Mouse (Mus musculus) embryonic facial prominence, embryonic 15.5 days (tissue): ENCODE measurements around the gene Pbx2. TPM values are rescaled to one million over a fixed set of nuclear protein-coding genes. Genes with fewer than 3 reads are reported as not detected.

Experiments
- ATAC-seq: fragments of 200-750 bp; cut with Nextera tagmentation; 2 replicates; pipeline ENCODE4 v1.8.0; 2017; ENCODE audit warnings: low read depth, moderate TSS enrichment; ENCODE audit not compliant: insufficient number of reproducible peaks, low FRiP score, low TSS enrichment
- H3K27ac ChIP-seq: fragments of 300-500 bp; sonication (generic); replicated peaks from 2 replicates; pipeline ENCODE4 v1.5.1; 2015; ENCODE audit warnings: mild to moderate bottlenecking, inconsistent platforms
- H3K27me3 ChIP-seq: fragments of 300-500 bp; sonication (generic); 2 replicates; pipeline ENCODE4 v1.6.1; 2015; ENCODE audit warnings: inconsistent platforms
- H3K36me3 ChIP-seq: fragments of 300-500 bp; sonication (generic); 2 replicates; pipeline ENCODE4 v1.6.1; 2015; ENCODE audit warnings: mild to moderate bottlenecking, inconsistent platforms
- H3K4me1 ChIP-seq: fragments of 300-500 bp; sonication (generic); 2 replicates; pipeline ENCODE4 v1.6.1; 2015; ENCODE audit warnings: inconsistent platforms
- H3K4me2 ChIP-seq: fragments of 300-500 bp; sonication (generic); replicated peaks from 2 replicates; pipeline ENCODE4 v1.6.1; 2015; ENCODE audit warnings: mild to moderate bottlenecking, inconsistent platforms
- H3K4me3 ChIP-seq: fragments of 300-500 bp; sonication (generic); replicated peaks from 2 replicates; pipeline ENCODE4 v1.5.1; 2015; ENCODE audit warnings: mild to moderate bottlenecking, inconsistent platforms
- H3K9ac ChIP-seq: fragments of 300-500 bp; sonication (generic); 2 replicates; pipeline ENCODE4 v1.6.1; 2015; ENCODE audit warnings: inconsistent platforms
- H3K9me3 ChIP-seq: fragments of 300-500 bp; sonication (generic); replicated peaks from 2 replicates; pipeline ENCODE4 v1.6.1; 2016; ENCODE audit warnings: inconsistent platforms
- WGBS: fragments of 180-500 bp; shearing (Covaris S2); methylation state at CpG from one replicate; pipeline ENCODE4 v1.1.7; 2015; 5-methylcytosine and 5-hydroxymethylcytosine counted together
- polyA plus RNA-seq: library from polyadenylated mRNA; unstranded; fragments of >200 nt; fragmentation: Nextera tagmentation; extraction: Ambion mirVana; gene quantifications from 2 replicates; pipeline ENCODE4 v1.2.1, GENCODE M21; 2015

Pbx2 gene
- polyA plus RNA-seq, 1 experiment from 2014 or later = 11.0 TPM

GRCm38 (mm10) chr17:34582528-34582927 lies 8.5 kb upstream of the Pbx2 start:
- no peak overlapping the region for H3K27ac ChIP-seq
- no peaks in the 10 kb centered on the region for H3K27me3 ChIP-seq
- no peak overlapping the region for H3K4me3 ChIP-seq
- no peaks in the 10 kb centered on the region for H3K36me3 ChIP-seq
- ATAC-seq = no peak
- no peak overlapping the region for H3K4me2 ChIP-seq
- H3K9ac ChIP-seq = no peak overlapping the region
- peaks cover 13% of the 10 kb centered on the region for H3K4me1 ChIP-seq
- WGBS = 84% methylated on average over 12 of the region's 12 CpGs
- no peaks in the 10 kb centered on the region for H3K9me3 ChIP-seq

GRCm38 (mm10) chr17:34583397-34583796 lies 7.7 kb upstream of the Pbx2 start:
- H3K9ac ChIP-seq = no peak overlapping the region
- no peak overlapping the region for H3K4me3 ChIP-seq
- peaks cover 18% of the 10 kb centered on the region for H3K4me1 ChIP-seq
- no peaks in the 10 kb centered on the region for H3K27me3 ChIP-seq
- ATAC-seq = no peak
- H3K36me3 ChIP-seq = no peaks in the 10 kb centered on the region
- WGBS = 40% methylated on average over 7 of the region's 7 CpGs
- no peaks in the 10 kb centered on the region for H3K9me3 ChIP-seq
- no peak overlapping the region for H3K27ac ChIP-seq
- H3K4me2 ChIP-seq = no peak overlapping the region

DNA sequence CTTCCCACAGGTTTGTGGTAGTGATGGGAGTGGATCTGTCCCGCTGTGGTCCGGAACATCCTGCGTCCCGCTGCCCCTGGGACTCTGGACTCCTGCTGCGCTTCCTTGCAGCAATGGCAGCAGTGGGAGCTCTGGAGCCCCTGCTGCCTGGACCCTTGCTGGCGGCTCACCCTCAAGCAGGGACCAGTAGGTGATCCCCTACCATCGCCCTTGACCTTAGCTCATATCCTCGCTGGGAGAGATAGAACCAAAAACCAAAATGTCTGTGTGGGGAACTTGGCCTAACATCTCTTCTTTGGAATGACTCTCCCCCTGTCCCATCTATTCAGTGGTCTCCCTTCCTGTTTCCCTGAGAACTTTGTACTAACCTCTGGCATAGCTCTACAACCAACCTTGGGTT lies 7.2 kb upstream of the Pbx2 start:
- Histone ChIP-seq H3K36me3 (no peaks in the 10 kb centered on the region), H3K4me3 (no peak overlapping the region), H3K27ac (no peak overlapping the region), H3K9ac (no peak overlapping the region), H3K4me2 (no peak overlapping the region), H3K4me1 (peaks cover 22% of the 10 kb centered on the region), H3K27me3 (no peaks in the 10 kb centered on the region), H3K9me3 (no peaks in the 10 kb centered on the region)
- 74% methylated on average over 8 of the region's 8 CpGs for WGBS
- no peak for ATAC-seq

DNA sequence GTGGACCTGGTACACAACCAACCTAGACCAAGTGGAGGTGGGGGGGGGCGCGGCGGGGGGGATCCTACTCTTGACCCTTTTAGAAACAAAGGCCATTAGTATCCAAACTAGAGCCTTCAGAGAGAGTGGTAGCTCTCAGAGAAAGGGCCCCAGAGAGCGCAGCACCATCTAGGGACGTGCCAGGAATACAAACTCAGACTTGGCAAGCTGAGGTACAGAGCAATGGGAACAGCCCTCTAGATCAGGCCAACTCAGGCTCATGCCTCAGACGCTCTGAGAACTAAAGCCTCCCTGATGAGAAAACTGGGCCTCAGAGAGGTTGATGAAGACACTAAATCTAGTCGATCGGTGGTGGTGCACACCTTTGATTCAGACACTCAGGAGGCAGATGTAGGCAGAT lies 5.9 kb upstream of the Pbx2 start:
- Histone ChIP-seq H3K4me2 (no peak overlapping the region), H3K4me3 (no peak overlapping the region), H3K9me3 (no peaks in the 10 kb centered on the region), H3K4me1 (peaks cover 35% of the 10 kb centered on the region), H3K27me3 (no peaks in the 10 kb centered on the region), H3K36me3 (no peaks in the 10 kb centered on the region), H3K9ac (no peak overlapping the region), H3K27ac (no peak overlapping the region)
- ATAC-seq = no peak
- WGBS = 87% methylated on average over 8 of the region's 8 CpGs

- H3K9me3 ChIP-seq = no peaks in the 10 kb centered on the region
- H3K4me1 ChIP-seq = peaks cover 45% of the 10 kb centered on the region
- no peaks in the 10 kb centered on the region for H3K27me3 ChIP-seq
- H3K36me3 ChIP-seq = no peaks in the 10 kb centered on the region
- peak overlapping the region; percentile 90 for H3K9ac ChIP-seq
- peak overlapping the region; percentile 84 for H3K4me3 ChIP-seq
- 23% methylated on average over 32 of the region's 32 CpGs for WGBS
- ATAC-seq = no peak
- H3K4me2 ChIP-seq = peak overlapping the region; percentile 95
- H3K27ac ChIP-seq = peak overlapping the region; percentile 98
Observed at GRCm38 (mm10) chr17:34585877-34586771, 4.9 kb upstream of the Pbx2 start.

GRCm38 (mm10) chr17:34586796-34587422 lies 4.2 kb upstream of the Pbx2 start:
- peak overlapping the region; percentile 95 for H3K4me2 ChIP-seq
- peak overlapping the region; percentile 84 for H3K4me3 ChIP-seq
- H3K36me3 ChIP-seq = no peaks in the 10 kb centered on the region
- peak; percentile 89 for ATAC-seq
- H3K27me3 ChIP-seq = no peaks in the 10 kb centered on the region
- H3K4me1 ChIP-seq = peaks cover 51% of the 10 kb centered on the region
- H3K9me3 ChIP-seq = no peaks in the 10 kb centered on the region
- peak overlapping the region; percentile 98 for H3K27ac ChIP-seq
- WGBS = under 1% methylated on average over 38 of the region's 38 CpGs
- peak overlapping the region; percentile 90 for H3K9ac ChIP-seq

GRCm38 (mm10) chr17:34587423-34587811 lies 3.6 kb upstream of the Pbx2 start:
- H3K4me3 ChIP-seq = peak overlapping the region; percentile 84
- H3K36me3 ChIP-seq = no peaks in the 10 kb centered on the region
- peak overlapping the region; percentile 90 for H3K9ac ChIP-seq
- H3K4me2 ChIP-seq = peak overlapping the region; percentile 95
- H3K9me3 ChIP-seq = no peaks in the 10 kb centered on the region
- WGBS = 0% methylated on average over 50 of the region's 50 CpGs
- H3K27me3 ChIP-seq = no peaks in the 10 kb centered on the region
- peak overlapping the region; percentile 98 for H3K27ac ChIP-seq
- ATAC-seq = peak; percentile 87
- peaks cover 51% of the 10 kb centered on the region for H3K4me1 ChIP-seq

DNA sequence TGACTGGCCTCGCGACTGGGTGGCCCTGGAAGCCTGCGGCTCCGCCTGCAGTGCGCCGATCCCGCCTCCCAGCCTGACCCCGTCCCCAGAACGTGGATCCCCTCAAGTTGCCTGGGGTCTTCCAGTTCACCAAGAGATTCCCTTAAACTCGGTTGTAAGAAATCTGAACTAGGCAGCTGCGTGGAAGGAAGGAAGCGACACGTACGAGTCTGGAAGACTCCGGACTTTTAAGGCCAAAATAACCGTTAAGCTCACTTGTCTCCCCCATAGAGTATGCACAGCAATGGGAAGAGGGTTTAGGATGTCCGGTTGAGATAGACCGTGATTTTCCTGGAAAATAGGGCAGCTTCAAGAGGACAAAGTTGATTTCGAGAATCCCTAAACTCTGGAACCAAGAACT lies 3.3 kb upstream of the Pbx2 start:
- WGBS = 3% methylated on average over 19 of the region's 19 CpGs
- peak overlapping the region; percentile 90 for H3K9ac ChIP-seq

DNA sequence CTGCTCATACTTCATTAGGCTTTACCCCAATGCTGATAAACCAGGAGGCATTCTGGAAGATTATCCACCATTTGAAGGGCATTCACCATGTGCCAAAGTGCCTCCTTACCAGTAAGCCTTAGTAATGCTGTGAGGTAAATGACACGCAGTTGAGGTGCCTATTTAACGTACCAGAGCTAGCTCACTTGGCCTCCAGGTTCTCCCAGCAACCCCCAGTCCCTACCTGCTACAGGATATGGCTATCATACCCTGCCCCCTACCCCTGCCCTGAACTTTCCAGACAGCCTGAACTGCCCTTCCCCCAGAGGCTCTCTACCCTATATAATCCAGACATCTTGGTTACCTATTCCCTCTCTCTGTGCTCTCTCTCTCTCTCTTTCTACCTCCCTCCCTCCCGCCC lies 2.3 kb upstream of the Pbx2 start:
- no peak for ATAC-seq
- Histone ChIP-seq H3K27me3 (no peaks in the 10 kb centered on the region), H3K9me3 (no peaks in the 10 kb centered on the region), H3K4me1 (peaks cover 58% of the 10 kb centered on the region), H3K4me2 (no peak overlapping the region), H3K36me3 (no peaks in the 10 kb centered on the region), H3K4me3 (no peak overlapping the region), H3K27ac (no peak overlapping the region), H3K9ac (no peak overlapping the region)
- 49% methylated on average over 3 of the region's 3 CpGs for WGBS

More for the DNA sequence above, 3.3 kb upstream of the Pbx2 start:
- Histone ChIP-seq H3K27me3 (no peaks in the 10 kb centered on the region), H3K4me3 (peak overlapping the region; percentile 84), H3K4me2 (peak overlapping the region; percentile 95), H3K4me1 (peaks cover 51% of the 10 kb centered on the region), H3K9me3 (no peaks in the 10 kb centered on the region), H3K27ac (peak overlapping the region; percentile 98), H3K36me3 (no peaks in the 10 kb centered on the region)
- ATAC-seq = no peak

DNA sequence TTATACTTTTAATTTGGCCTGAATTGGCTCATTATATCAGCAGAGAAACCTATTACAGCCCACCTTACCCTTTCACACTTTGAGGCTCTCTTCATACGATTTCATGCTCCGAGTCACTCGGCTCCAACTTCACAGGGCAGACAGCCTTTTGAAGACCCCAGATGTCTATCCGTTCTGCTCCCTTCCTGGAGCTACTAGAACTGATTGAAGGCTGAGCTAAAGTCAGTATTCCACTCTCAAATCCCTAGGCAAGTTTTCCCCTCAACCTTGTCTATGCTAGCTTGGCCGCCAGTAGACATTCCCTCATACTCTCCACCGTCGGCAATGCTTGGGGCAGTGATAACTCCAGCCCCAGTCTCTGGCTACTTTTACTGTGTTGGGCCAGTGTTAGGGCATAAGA lies 1.9 kb upstream of the Pbx2 start:
- H3K4me2 ChIP-seq = no peak overlapping the region; the same call in 1 of the 2 replicates
- H3K4me1 ChIP-seq = peaks cover 63% of the 10 kb centered on the region
- no peak overlapping the region for H3K4me3 ChIP-seq
- ATAC-seq = no peak
- H3K27ac ChIP-seq = no peak overlapping the region
- no peaks in the 10 kb centered on the region for H3K9me3 ChIP-seq
- no peaks in the 10 kb centered on the region for H3K27me3 ChIP-seq
- H3K9ac ChIP-seq = no peak overlapping the region
- 29% methylated on average over 7 of the region's 7 CpGs for WGBS
- H3K36me3 ChIP-seq = no peaks in the 10 kb centered on the region

DNA sequence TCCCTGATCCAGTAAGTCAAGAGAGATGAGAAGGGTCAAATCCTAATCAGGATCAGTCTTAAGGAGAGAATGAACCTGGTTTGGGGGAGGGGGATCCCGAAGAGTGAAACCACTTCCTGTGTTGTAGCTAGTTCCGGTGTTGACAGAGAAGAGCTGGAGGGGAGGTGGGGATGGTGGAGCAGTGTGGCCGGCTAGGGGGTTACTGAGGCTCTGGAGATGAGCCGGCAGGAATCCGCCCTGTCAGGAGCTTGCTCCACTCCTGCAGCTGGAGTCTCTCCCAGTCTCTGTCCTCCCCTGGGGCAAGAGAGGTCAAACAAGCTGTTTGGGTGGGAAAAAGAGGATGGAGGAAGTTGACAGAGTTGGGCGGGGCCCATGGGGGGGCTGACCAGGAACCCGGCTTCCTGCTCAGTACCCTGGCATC lies 1.4 kb upstream of the Pbx2 start, which contains the start of gene Gpsm3:
Gene Gpsm3, plus strand, starts transcription at position 126 of the 421 bp plus-strand sequence.
- peak within 1 kb of the TSS; percentile 16; the same call in 1 of the 2 replicates for H3K4me3 ChIP-seq
- WGBS = 14% methylated on average over 7 of the region's 7 CpGs
- no peak within 1 kb of the TSS for H3K9ac ChIP-seq
- no peaks in the 10 kb centered on the region for H3K9me3 ChIP-seq
- H3K36me3 ChIP-seq = peaks cover 4% of the 10 kb centered on the region
- ATAC-seq = no peak
- peak within 1 kb of the TSS; percentile 98 for H3K27ac ChIP-seq
- peak within 1 kb of the TSS; percentile 78 for H3K4me2 ChIP-seq
- peaks cover 67% of the 10 kb centered on the region for H3K4me1 ChIP-seq
- H3K27me3 ChIP-seq = no peaks in the 10 kb centered on the region
